Mouse (Mus musculus) MEL (cell line): ENCODE measurements at regions not wholly inside any gene's neighbourhood (a gene's known extent, or its start where the extent isn't known, plus 50 kb on each side); places are given as distances from the start of the nearest gene placed in this dataset.

Experiments
- DNase-seq: peaks from one replicate; pipeline ENCODE4 v3.0.0; 2011; ENCODE audit warnings: low read depth, low spot score
- H3K27ac ChIP-seq: 2 replicates; pipeline ENCODE4 v1.5.1; 2012; ENCODE audit warnings: low read depth, mild to moderate bottlenecking, control low read depth, low read length, moderate library complexity; ENCODE audit not compliant: control insufficient read depth
- H3K27me3 ChIP-seq, 2 experiments: fragments of 150-350 bp in 1 of 2; sonication (generic) in 1 of 2; 2 replicates each; pipeline ENCODE4 v1.6.1; 2012; ENCODE audit warnings: low read length in 2 of 2, mild to moderate bottlenecking in 2 of 2, improper control_type of control experiment in 1 of 2, moderate library complexity in 1 of 2; ENCODE audit not compliant: insufficient read depth in 2 of 2, control insufficient read depth in 1 of 2
- H3K36me3 ChIP-seq, 2 experiments: 2 replicates each; pipeline ENCODE4 v1.6.1; 2012 to 2014; ENCODE audit warnings: low read length in 2 of 2, improper control_type of control experiment in 1 of 2, inconsistent platforms in 1 of 2, mild to moderate bottlenecking in 1 of 2; ENCODE audit not compliant: insufficient read depth in 2 of 2, control insufficient read depth in 1 of 2
- H3K4me1 ChIP-seq, 2 experiments: fragments of 150-350 bp in 1 of 2; sonication (generic) in 1 of 2; 2 replicates each; pipeline ENCODE4 v1.6.1; 2012; ENCODE audit warnings: low read length in 2 of 2, improper control_type of control experiment in 1 of 2, mild to moderate bottlenecking in 1 of 2; ENCODE audit not compliant: insufficient read depth in 2 of 2, control insufficient read depth in 1 of 2
- H3K4me3 ChIP-seq, 2 experiments: fragments of 150-350 bp in 1 of 2; sonication (generic) in 1 of 2; 2 replicates each; pipeline ENCODE4 v1.5.1; 2012; ENCODE audit warnings: low read depth in 2 of 2, low read length in 2 of 2, mild to moderate bottlenecking in 2 of 2, moderate library complexity in 2 of 2, control low read depth in 1 of 2, improper control_type of control experiment in 1 of 2; ENCODE audit not compliant: control insufficient read depth in 1 of 2, insufficient read depth in 1 of 2
- H3K79me2 ChIP-seq: 2 replicates; pipeline ENCODE4 v1.6.1; 2012; ENCODE audit warnings: mild to moderate bottlenecking, low read length, moderate library complexity; ENCODE audit not compliant: control insufficient read depth, poor library complexity, insufficient read depth
- H3K9ac ChIP-seq: 2 replicates; pipeline ENCODE4 v1.6.1; 2012; ENCODE audit warnings: low read depth, mild to moderate bottlenecking, control low read depth, low read length, moderate library complexity; ENCODE audit not compliant: control insufficient read depth, poor library complexity, severe bottlenecking
- H3K9me3 ChIP-seq: fragments of 150-350 bp; sonication (generic); replicated peaks from 2 replicates; pipeline ENCODE4 v1.6.1; 2012; ENCODE audit warnings: mild to moderate bottlenecking, low read length, improper control_type of control experiment, moderate library complexity; ENCODE audit not compliant: insufficient read depth
- ETS1 ChIP-seq: IDR thresholded peaks from 2 replicates; pipeline ENCODE4 v1.6.1; 2012; ENCODE audit warnings: low read depth, mild to moderate bottlenecking, inconsistent platforms, low read length, improper control_type of control experiment, moderate library complexity
- JUND ChIP-seq: IDR thresholded peaks from 2 replicates; pipeline ENCODE4 v1.6.1; 2011; ENCODE audit warnings: low read depth, mild to moderate bottlenecking, improper control_type of control experiment, low read length
- MAX ChIP-seq: IDR thresholded peaks from 2 replicates; pipeline ENCODE4 v1.6.1; 2011; ENCODE audit warnings: low read length, improper control_type of control experiment
- UBTF ChIP-seq: IDR thresholded peaks from 2 replicates; pipeline ENCODE4 v1.6.1; 2012; ENCODE audit warnings: low read depth, mild to moderate bottlenecking, inconsistent platforms, low read length, improper control_type of control experiment, moderate library complexity, borderline replicate concordance; ENCODE audit not compliant: insufficient read depth
- ZC3H11A ChIP-seq: IDR thresholded peaks from 2 replicates; pipeline ENCODE4 v1.6.1; 2012; ENCODE audit warnings: low read depth, mild to moderate bottlenecking, inconsistent platforms, low read length, improper control_type of control experiment

- Histone ChIP-seq H3K4me3 (no peak overlapping the region), H3K27ac (no peak overlapping the region)
These were observed 4382.9 kb upstream of the Gm7489 start for GRCm38 (mm10) chr15:49501821-49502220.

More at GRCm38 (mm10) chr15:49501821-49502220, 4382.9 kb upstream of the Gm7489 start:
- H3K9me3 ChIP-seq = no peaks in the 10 kb centered on the region
- no peaks in the 10 kb centered on the region for H3K27me3 ChIP-seq
- no peak for DNase-seq
- H3K4me1 ChIP-seq = no peaks in the 10 kb centered on the region
- H3K36me3 ChIP-seq = no peaks in the 10 kb centered on the region
- no peaks in the 10 kb centered on the region for H3K79me2 ChIP-seq
- TF ChIP-seq MAX (no peak), JUND (no peak), ZC3H11A (no peak), ETS1 (no peak), UBTF (no peak)
- no peak overlapping the region for H3K9ac ChIP-seq
